Mouse (Mus musculus) B cell, adult (primary cell): Measurements from ENCODE around the gene Prdx3. TPM values are rescaled to one million over a fixed set of nuclear protein-coding genes. Genes with fewer than 3 reads are reported as not detected.

ENCODE experiments used
- total RNA-seq: library from RNA; stranded (reverse); gene quantifications from 4 replicates; pipeline ENCODE4 v1.2.4, GENCODE M21; 2023; ENCODE audit not compliant: inconsistent age

Prdx3 gene
- 47.4 to 56.7 TPM (median 51.8 TPM) in 4 replicates for total RNA-seq

GRCm38 (mm10) chr19:60874064-60874694, at the start of gene Prdx3:
TSS of gene Prdx3 (minus strand) at chr19:60874556.

GRCm38 (mm10) chr19:60889714-60890315, 15.5 kb upstream of the Prdx3 start, which contains the start of gene Grk5:
TSS of gene Grk5 (plus strand) at chr19:60889749.

GRCm38 (mm10) chr19:60860868-60861700, 13.3 kb downstream of the Prdx3 start, which contains the start of gene Sfxn4:
TSS of gene Sfxn4 (minus strand) at chr19:60861479.

Other genes starting within 250 kb of the Prdx3 start
- 2.6 to 4.3 TPM (median 2.9 TPM) in 4 replicates for gene Nanos1, start 118.6 kb downstream of the Prdx3 start, total RNA-seq
- gene Eif3a, start 83.9 kb downstream of the Prdx3 start, total RNA-seq, result 247 to 255 TPM (median 251 TPM) in 4 replicates
- gene Fam45a, start 63.0 kb downstream of the Prdx3 start, total RNA-seq, result 21.8 to 36.8 TPM (median 29.9 TPM) in 4 replicates
- gene Sfxn4, start 13.1 kb downstream of the Prdx3 start, total RNA-seq, result 5.3 to 7.2 TPM (median 6.2 TPM) in 4 replicates
- gene Grk5, start 15.2 kb upstream of the Prdx3 start, total RNA-seq, result 5.7 to 10.4 TPM (median 7.3 TPM) in 4 replicates